Mouse (Mus musculus): ENCODE measurements at regions not wholly inside any gene's neighbourhood (a gene's known extent, or its start where the extent isn't known, plus 50 kb on each side); places are given as distances from the start of the nearest gene placed in this dataset.

- TF ChIP-seq POLR2A (IDR thresholded peaks at IDR 0.05; ENCODE audit: low read depth, low read length) (no peak), CTCF (IDR thresholded peaks at IDR 0.05; ENCODE audit: extremely low read depth, insufficient read depth, insufficient read length, insufficient replicate concordance) (no peak)
Observed at GRCm38 (mm10) chr9:31611036-31611695, 146.9 kb upstream of the Tmem45b start.

All from spleen, adult 2 months (tissue).